Mouse (Mus musculus): Measurements from ENCODE around the gene Krt15.

Gene Krt15

DNA sequence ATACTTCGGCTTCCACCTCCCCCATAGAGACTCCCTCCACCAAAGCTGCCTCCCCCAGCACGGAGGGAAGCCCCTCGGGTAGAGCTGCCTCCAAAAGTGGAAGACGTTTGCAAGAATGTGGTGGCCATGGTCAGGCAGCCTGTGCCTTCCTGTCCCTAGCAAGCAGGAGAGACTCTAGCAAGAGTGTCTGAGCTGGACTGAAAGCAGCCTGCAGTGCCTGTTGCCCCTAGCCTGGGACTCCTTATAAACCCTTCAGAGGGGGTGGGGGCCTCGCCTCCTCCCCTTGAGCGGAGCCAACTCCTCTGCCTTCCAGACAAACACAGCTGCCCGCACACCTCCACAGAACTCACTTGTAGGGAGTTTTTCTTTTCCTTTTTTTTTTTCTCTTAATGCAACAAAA, at the start of gene Krt15:
TSS of gene Krt15 (minus strand) at position 198 of the 400 bp plus-strand sequence.
- DNase-seq: no peak

DNA sequence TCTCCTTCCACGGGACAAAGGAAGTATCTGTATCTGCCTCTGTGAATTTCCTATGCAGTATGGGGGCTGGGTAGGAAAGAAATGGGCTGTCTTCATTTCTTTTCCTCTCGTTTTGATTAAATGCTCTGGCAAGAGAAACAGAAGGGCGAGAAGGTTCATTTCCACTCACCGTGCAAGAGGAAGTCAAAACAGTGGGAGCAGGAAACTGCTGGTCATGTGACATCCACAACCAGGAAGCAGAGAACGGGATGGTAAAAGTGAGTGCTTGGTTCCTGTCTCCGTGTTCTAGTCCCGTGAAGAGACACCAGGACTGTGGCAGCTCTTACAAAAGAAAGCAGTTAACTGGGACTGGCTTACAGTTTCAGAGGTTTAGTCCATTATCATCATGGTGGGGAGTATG, 46.0 kb upstream of the Krt15 start:
- no peak for DNase-seq

DNA sequence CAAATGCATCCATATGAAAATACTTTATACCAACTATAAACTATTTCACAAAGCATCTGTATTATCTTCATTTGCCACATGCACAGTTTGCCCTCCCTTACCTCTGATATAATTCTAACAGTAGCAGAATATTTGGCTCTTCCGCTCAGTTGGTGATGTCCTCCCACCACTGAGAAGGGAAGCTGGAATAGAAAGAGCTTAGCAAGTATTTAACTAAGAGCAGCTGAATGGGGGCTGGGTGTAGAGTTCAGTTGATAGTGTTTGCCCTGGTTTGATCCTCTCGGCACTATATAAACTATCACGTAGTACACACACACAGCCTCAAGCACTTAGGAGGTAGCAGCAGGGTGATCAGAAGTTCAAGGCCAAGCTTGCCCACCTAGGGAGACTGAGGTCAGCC, 43.5 kb upstream of the Krt15 start:
- DNase-seq: no peak

DNA sequence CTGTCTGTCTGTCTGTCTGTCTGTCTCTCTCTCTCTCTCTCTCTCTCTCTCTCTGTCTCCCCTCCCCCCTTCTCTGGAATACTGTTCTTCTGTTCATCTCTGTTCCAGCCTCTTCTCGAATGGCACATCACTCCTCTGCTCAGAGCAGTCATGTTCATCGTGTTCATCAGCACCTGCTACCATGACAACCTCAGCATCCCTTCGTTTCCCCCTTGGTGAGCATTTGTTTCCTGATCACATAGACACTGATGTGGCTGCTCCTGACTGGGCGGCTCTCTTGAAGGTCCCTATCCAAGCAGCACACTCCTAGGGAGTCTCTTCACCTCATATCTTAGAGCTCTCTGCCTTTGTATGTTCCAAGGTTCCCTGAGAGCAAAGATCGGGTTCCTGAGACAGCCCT, 42.6 kb upstream of the Krt15 start:
- DNase-seq: no peak

DNA sequence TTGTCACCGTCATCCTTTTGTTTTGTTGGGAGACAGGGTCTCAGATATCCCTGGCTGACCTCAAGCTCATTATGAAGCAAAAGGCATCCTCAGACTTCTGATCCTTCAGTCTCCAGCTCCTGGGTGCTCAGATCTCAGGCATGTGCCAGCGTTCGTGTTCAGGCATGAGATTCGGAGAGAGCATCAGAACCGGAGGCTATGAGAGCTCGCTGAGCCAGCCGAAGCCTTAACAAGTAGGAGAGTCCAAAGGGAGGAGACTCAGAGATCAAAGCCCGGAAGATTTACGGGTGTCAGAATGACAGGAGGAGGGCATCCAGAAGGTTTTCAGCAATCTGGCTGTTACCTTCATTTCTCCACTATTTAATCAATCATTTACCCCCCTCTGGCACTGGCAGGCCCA, 41.1 kb upstream of the Krt15 start:
- no peak for DNase-seq

DNA sequence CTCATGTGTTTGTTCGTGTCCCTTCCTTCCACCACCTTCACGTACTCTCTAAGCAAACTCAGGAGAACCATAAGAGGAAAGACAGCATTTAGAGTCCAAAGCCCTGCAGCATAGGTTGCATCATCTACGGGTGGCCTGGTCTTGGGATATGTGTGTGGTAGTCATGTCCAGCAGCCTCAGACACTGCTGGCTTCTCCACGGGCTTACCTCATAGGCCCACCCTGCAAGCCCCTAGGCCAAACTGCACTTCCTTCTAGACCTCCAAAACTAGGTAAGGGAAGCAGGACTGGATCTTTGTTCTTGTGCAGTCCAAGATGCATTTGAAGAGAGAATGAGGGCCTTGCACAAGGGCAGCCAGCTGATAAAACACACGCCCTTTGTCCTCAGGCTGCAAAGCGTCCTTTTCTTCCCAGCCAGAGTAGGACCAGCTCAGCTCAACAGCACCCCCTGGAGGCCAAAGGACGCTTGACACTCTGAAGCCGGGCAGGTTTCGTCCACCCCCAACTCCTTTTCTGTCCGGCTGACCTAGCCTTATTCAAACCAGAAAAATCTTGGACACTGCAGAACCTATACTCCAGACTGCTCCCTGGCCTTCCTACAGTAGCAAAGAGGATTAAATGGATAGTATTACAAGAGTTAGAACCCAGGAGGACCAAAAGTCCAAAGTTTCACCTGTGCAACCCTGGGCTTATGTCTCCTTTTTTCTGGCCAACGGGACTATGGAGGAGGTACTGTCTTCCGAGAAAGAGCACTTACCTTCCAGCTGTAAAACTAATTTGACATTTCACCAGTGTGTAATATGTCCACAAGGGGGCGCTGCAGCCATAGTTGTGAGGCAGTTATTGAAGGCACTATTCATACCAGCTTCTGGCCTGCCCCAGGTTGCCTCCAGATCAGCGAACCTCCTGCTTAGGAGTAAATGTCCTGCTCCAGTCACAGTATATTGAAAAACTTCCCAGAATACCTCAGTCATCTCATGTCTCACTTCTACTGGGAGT, 33.3 kb upstream of the Krt15 start:
- peak; percentile 23 to 33 for DNase-seq

DNA sequence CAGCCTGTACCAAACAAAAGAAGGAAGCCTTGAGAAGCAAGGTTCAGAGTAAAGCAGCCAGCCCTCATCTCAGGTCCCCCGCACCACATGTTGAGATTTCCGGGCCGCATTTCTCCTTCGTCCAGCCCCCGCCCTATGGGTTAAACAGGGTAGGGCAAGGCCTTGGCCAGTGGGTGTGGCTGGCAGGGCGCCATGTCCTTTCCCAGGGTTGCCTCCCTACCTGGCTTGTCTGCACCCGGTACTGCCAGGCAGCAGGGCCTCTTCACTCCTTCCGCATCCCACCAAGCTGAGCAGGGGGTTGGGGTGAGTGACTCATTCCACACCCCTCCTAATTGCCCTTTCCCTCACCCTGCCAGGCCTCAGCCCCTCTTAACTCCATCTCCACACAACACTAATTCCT, 32.3 kb upstream of the Krt15 start:
- no peak for DNase-seq

DNA sequence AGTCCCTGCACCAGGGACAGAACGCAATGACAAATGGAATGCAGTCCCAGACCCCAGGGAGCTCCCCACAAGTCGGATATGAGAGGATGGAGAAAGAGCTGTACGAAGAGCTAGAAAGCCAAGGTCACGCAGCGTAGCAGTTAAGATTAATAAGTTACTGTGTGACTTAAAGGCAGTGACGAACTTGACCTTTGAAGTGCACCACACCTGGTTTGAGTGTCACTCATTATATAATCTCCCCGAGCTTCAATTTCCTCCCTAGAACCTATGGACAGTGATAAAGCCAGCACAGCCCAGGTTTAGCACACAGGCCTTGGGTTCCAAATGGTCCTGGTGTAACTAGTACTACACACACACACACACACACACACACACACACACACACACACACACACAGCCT, 28.7 kb upstream of the Krt15 start:
- DNase-seq: no peak

DNA sequence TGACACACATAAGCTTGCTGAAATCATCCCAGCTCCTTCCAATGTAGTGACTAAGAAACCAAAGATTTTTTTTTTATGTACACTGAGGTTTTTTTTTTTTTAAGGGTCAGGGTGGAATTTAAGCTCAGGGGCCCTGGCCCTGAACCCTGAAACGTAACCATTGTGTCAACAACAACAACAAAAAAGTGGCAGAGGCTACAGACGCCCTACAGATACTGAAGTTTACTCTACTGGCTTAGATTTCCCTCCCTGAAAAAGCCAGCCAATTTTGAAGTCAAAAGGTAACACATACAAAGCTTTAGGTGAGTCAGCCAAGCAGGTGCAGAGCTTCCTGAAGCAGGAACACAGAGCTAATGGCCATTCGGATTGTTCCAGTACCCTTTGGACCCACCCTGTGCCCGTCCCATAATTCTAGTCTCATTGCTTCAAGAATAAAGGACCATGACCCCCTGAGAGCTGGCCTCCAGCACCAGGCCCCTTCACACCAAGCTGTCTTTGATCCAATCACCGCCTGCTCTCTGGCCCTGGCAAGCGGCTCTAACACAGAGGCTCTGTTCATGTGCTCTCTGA, 22.3 kb upstream of the Krt15 start:
- no peak for DNase-seq

DNA sequence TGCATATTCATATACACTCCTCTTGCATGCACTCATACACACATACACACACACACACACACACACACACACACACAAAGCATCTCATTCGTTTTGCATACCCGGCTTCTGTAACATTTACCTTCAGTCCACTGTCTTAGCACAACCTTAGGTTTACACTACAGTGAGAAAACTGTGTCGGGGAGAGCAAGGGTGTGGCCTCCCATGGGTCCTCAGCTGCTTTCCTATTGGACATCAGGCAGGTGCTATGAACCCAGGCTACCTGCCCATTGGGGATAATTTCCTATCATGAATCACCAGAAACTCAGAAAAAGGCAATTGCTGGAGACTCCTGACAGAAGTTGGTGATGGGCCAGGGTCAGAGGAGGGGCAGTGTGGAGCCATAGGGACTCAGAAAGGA, 21.6 kb upstream of the Krt15 start:
- DNase-seq: no peak

DNA sequence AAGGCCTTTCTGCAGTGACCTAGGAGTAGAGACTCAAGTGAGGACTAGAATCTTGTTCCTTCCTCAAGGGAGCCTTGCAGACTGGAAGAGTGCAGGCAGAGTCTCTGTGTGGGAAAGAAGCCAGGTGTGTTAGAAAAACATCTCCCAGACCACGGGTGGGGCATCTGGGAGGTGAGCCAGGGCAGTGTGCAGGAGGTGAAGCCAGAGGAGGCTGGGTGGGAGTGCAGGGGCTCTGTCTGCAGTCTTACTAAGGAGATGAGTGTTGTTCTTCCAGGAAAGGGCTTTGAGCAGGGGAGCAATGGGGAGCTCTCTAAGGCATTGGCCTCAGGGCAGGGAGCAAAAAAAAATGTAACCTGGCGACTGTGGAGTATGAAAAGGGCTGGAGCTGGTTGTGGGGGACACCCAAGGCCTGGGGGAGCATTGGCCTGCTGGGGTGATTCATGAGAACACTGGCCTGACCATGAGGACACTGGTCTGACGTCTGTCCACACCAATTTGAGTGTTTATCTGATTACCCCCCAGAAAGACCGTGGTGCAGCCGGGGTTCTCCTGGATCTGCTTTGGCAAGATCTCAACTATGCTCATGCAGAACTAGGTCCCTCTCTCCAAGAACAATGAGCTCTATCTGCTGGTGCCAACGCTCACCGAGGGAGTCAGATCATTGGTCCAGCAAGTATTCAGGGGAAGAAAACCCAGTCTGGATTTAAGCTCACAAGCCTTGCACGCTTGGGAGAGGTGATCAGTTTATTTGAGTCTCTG, 19.9 kb upstream of the Krt15 start:
- DNase-seq: no peak

DNA sequence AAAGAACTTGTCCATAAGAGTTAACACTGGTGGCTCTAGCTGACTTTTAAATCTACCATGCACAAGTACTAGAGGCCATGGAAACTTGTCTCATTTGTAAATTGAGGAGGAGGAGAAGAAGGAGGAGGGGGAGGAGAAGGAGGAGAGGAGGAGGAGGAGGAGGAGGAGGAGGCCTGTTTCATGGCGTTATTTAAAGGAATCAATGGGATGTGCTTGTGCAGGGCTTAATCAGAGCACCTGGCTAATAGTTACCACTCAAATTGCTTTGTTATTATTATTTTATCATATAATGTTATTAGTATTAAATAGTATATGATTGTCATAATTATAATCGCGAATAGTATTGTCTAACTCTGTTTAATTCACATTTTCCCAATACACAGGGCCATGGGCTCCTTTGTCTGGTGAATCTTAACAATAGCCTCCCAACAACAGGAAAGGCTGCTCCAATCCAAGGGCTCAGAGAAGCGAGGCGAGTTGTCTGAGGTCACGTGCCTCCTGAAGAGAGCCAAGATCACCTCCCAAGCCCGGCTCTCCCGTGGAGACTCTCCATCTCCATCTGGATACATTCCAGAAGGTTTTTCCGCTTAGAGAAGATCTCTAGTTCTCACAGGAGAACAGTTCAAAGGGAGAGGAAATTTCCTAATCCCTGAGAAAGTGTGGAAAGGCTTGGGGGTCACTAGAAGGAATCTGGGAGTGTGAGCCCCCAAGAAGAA, 13.0 kb upstream of the Krt15 start, which contains the start of gene Krt19:
TSS of gene Krt19 (minus strand) at position 51 of the 716 bp plus-strand sequence.
- no peak for DNase-seq

DNA sequence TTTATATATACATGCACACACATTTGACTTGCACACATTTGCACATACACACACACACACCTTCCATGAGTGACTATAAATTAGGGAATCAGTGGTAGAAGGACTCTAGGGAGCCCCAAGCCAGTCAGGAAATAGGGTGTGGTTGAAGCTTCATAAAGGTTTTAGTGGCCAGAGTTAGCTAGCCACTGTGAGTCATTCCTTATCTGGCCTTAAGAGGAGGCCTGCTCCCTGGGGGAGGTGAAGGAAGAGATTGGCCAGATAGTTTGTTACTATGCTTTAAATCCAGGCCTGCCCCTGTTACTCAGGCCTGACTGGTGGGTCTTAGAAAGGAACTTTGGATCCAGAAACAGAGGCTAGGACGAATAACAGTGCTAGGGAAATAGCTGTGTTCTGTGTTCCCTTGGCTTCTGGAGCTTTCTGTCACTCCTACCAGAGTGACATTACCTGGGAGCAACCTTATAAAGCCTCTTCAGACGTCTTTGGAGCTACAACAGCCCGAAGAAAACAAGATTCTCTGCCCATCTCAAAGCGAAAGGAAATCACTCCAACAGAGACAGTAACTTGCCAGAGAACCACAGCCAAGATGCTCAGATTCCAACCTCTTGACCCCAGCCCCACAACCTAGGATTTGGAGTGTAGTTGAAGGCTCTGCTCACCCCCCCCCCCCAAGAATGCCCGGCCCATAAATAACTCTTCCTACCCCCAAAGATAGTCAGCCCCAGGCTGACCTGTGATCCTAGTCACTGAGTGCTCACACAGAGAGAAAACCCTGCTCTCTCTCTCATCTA, 12.0 kb upstream of the Krt15 start:
- DNase-seq: no peak

DNA sequence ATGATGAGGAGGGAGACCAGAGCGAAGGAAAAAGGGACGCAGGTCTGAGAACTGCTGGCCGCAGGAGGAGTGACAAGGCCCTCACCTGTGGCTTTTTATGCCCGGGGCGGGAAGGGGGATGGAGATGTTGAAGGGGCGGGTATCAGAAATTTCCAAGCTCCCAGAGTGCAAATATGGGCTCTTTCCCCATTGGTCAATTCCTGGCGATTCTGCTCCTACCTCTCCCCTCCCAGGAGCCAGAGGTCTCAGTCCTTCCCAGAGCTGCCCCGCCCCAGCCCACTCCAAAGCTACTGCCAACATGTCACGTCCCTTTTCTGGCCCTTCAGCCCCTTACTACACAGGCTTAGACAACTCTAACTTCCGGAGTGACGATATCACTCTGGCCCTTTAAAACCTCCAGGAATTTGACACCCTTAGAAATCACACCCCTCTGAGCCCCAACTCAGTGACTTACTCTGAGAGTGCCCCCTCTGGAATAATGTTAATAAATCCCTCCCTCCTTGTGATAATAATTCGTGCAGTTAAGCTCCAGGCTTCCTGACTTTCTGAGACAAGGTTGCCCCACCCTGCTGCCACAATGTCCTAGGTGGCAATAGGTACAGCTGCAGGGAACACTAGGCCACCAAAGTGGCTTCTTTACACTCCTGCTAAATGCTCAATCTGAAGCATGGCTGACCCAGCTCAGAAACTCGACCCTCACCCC, 10.3 kb upstream of the Krt15 start:
- no peak for DNase-seq

DNA sequence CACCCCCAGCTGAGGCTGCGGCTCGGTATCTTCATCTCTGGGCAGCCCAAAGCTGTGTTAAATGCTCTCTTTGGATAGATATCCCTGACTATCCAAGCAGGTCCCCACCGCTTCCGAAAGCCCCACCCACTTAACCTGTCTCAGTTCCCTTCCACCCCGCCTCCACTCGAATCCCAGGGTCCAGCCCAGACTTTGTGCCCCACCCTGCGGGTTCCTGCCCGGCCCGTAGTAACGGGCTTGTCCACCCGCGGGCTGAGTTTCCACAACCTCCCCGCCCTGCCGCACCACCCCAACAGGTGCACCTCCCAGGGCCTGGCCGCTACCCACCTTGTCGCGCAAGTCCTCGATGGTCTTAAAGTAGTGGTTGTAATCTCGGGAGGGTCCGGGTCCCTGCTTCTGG, 9.4 kb upstream of the Krt15 start:
- no peak for DNase-seq

DNA sequence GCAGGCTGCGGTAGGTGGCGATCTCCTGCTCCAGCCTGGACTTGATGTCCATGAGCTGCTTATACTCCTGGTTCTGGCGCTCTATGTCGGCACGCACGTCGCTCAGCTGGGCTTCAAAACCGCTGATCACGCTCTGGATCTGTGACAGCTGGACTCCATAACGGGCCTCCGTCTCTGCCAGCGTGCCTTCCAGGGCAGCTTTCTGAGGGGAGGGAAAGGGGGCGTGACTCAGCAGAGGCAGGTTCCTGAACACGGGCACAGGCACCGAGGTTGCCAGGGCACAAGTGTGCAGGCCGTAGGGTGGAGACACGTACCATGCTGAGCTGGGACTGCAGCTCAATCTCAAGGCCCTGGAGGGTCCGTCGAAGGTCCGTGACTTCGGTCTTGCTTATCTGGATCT, 5.2 kb upstream of the Krt15 start:
- DNase-seq: no peak

DNA sequence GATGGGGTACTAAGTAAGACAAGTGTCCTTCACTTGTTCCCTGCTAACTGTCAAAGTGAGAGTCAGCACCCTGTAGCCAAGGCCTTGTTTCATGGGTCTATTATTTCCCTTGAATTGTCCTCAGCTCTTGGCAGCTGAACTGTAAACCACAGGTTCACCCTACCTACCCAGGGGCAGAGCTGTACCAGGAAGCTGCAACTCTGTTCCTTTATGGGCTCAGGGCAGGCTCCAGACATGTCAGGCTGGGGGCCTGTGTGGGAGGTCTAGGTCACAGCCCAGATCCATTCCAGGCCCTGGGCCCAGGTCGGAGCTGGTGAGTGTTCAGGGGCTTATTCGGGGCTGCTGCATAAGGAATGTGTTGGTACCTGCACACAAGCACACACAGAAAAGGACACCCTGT, 3.7 kb upstream of the Krt15 start:
- no peak for DNase-seq

DNA sequence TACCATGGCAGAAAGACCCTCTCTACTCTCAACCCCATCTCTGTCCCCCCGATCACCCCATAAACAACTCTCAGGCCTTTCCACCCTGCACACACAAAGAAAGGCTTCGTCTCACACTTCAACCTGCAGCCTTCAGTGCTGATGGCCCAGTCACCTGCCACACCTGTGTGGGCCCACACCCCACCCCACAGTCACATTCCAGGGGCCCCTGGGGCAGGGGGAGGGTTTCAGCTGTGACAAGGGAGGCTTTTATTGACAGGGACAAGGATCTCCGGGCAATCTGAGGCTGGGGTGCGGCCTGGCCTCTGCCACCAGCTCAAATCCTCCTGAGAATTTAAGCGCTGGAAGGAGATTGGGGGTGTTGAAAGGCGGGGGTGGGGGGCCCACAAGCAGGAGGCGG, 3.1 kb upstream of the Krt15 start:
- DNase-seq: no peak

DNA sequence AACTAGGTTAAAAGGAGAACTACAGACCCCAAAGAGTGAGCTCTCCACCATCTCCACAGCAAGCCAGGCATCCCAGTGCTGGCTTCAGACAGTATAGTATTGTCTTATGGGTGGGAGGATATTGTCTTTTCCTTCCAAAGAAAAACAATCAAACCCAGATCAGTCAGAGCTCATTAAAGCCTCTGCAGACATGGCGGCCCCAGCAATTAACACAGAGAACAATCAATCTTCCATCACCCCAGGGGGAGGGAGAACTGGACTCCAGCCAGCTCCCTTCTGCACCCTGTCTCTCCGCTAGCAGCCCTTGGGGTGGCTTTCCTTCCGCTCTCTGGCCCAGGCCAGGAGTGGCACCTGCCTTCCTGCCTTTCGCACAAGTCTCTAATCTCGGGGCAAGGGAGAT, 2.0 kb upstream of the Krt15 start:
- DNase-seq: no peak

DNA sequence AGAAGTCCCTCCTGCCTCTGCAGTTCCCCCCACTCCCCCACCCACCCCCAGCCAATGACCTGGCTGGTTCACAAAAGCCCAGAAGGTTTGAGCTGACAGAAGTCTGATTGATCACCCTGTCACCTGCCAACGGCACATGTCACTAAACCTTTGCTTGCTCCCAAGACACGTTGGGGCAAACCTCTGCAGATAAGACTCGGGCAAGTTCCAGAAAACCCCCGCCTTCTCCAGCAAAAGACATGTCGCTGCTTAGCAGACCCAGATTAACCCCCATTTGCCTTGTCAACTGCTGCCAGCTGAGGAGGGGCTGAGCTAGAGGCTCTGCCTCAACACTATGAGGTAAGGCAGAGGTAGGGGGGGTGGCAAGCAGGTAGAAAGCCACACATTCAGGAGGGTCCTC, 831 bp upstream of the Krt15 start:
- DNase-seq: no peak

DNA sequence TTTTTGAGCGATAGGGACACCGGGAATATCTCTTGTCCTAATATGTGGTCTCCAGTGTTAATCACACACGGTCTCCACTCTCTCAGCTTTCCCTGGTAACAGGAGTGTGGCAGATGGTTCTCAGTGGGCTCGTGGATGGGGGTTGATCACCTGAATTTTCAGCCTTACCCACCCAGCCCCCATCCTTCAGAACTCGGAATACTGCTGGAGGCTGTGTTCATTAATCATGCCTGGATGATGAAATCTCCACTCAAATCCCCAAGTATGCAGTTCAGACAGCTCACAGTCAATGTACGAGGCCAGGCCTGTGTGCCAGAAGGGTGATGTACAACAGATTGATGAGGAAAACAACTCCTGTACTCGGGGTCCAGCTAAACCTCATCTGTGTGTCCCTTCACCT, 10.8 kb downstream of the Krt15 start:
- DNase-seq: no peak

Data from thymus, postnatal 36 days (tissue).